Comparison of ENCODE assay signal across 25 mouse cellular contexts in genomic region chr6:85966081-85966480, GRCm38 (mm10). TPM values are rescaled to one million over a fixed set of nuclear protein-coding genes. Genes with fewer than 3 reads are reported as not detected.
DNase-seq lines count a peak whose midpoint lies in the region; ATAC-seq and TF ChIP-seq lines count a peak whose summit lies in the region.
"Not testable (repeated sequence)": the region's sequence is repeated elsewhere in the genome, so short reads cannot be mapped to it uniquely, and the experiment has no call there.
"Had no signal": no experiment of that assay in that cellular context is flagged by ENCODE, and none has a peak within 500 bp of the region (broad histone marks: within the 10 kb centered on the region; RNA-seq: fewer than 3 reads in every experiment).

No protein-coding gene starts in this region.

- peak; percentile 81 for DNase-seq in CD4-positive helper T cell, adult 2 months (ENCODE audit: low read depth, low spot score)
- DNase-seq in forebrain, postnatal 0 days = peak; percentile 25
- DNase-seq in heart, postnatal 10 days = peak; percentile 27 to 57
- DNase-seq in lung, embryonic 14.5 days = peak; percentile 65
- peak; percentile 84 for DNase-seq in naive thymus-derived CD4-positive, alpha-beta T cell, adult 2 months (ENCODE audit: low read depth)
- peak; percentile 69 to 78 for DNase-seq in spleen, postnatal 36 days (ENCODE audit: low spot score in 2 of 2)
- DNase-seq in thymus, postnatal 36 days = peak; percentile 56 to 59

- H3K4me1 ChIP-seq in forebrain, postnatal 0 days (ENCODE audit: insufficient read depth); lung, embryonic 14.5 days (ENCODE audit: insufficient read depth): not testable (repeated sequence)

- H3K4me2 ChIP-seq in forebrain, postnatal 0 days (ENCODE audit: low read depth); lung, embryonic 14.5 days: not testable (repeated sequence)

- 25% methylated on average over 4 of the region's 6 CpGs for WGBS in forebrain, postnatal 0 days
- 29% methylated on average over 4 of the region's 6 CpGs for WGBS in lung, embryonic 14.5 days

- intact Hi-C loops in heart, postnatal 10 days (cut with DNase I) = loop anchor here (5.0 kb wide), 1 partner anchor 41 kb away; no protein-coding TSS in a partner anchor

- H3K4me3 ChIP-seq in forebrain, postnatal 0 days (ENCODE audit: low read depth, low read length); lung, embryonic 14.5 days (ENCODE audit: low read depth, low read length): not testable (repeated sequence)

- not testable (repeated sequence) for TF ChIP-seq CTCF in forebrain, postnatal 0 days (IDR thresholded peaks at IDR 0.05; ENCODE audit: low read depth); lung, embryonic 14.5 days (IDR thresholded peaks at IDR 0.05; ENCODE audit: low read depth)

- ATAC-seq in activated CD4-positive, CD25-positive, alpha-beta regulatory T cell, adult 4 months = peak; percentile 67
- ATAC-seq in forebrain, postnatal 0 days; lung, embryonic 14.5 days (ENCODE audit: insufficient read depth): not testable (repeated sequence)

- not testable (repeated sequence) for H3K27me3 ChIP-seq in forebrain, postnatal 0 days (ENCODE audit: insufficient read depth, low read length); lung, embryonic 14.5 days (ENCODE audit: insufficient read depth, low read length)

- not testable (repeated sequence) for H3K27ac ChIP-seq in forebrain, postnatal 0 days (ENCODE audit: low read depth, low read length); lung, embryonic 14.5 days (ENCODE audit: low read depth)

- H3K9ac ChIP-seq in forebrain, postnatal 0 days; lung, embryonic 14.5 days: not testable (repeated sequence)

- not testable (repeated sequence) for H3K9me3 ChIP-seq in forebrain, postnatal 0 days (ENCODE audit: low read length); lung, embryonic 14.5 days (ENCODE audit: low read depth, low read length)

- H3K36me3 ChIP-seq in forebrain, postnatal 0 days (ENCODE audit: insufficient read depth); lung, embryonic 14.5 days (ENCODE audit: insufficient read depth): not testable (repeated sequence)

RNA-seq across cellular contexts. Expression of gene Dusp11, which starts 4.6 kb away (rescaled TPM):
- polyA plus RNA-seq in activated CD4-positive, CD25-positive, alpha-beta regulatory T cell, adult 4 months (2017; shearing (Covaris generic)) = 100 to 1,000 TPM; 223 to 225 TPM
- total RNA-seq in forebrain, postnatal 0 days (2014; rRNA removed) = 67.2 and 79.4 TPM in 2 replicates
- 27.6 and 28.3 TPM in 2 replicates for polyA plus RNA-seq in forebrain, postnatal 0 days (2015; fragmentation: Nextera tagmentation; extraction: Ambion mirVana)
- 10 to 100 TPM; 56.9 to 64.3 TPM for total RNA-seq in heart, postnatal 10 days (2021)
- polyA plus RNA-seq in lung, embryonic 14.5 days (2014; fragmentation: Nextera tagmentation; extraction: Ambion mirVana) = 50.0 and 56.3 TPM in 2 replicates

RNA-seq across cellular contexts. Expression of gene Figla, which starts 49.9 kb away (rescaled TPM):
- not detected for polyA plus RNA-seq in activated CD4-positive, CD25-positive, alpha-beta regulatory T cell, adult 4 months (2017; shearing (Covaris generic))
- total RNA-seq in forebrain, postnatal 0 days (2014; rRNA removed) = not detected in 2 replicates
- not detected in 2 replicates for polyA plus RNA-seq in forebrain, postnatal 0 days (2015; fragmentation: Nextera tagmentation; extraction: Ambion mirVana)
- total RNA-seq in heart, postnatal 10 days (2021) = not detected
- polyA plus RNA-seq in lung, embryonic 14.5 days (2014; fragmentation: Nextera tagmentation; extraction: Ambion mirVana) = not detected in 2 replicates
- total RNA-seq: adrenal gland, postnatal 36 days; CH12.LX; gastrocnemius, postnatal 36 days; hematopoietic stem cell, adult 5-6 weeks; hindbrain, postnatal 0 days; layer of hippocampus, postnatal 10 days; monocyte, adult 5-6 weeks had no signal
- polyA plus RNA-seq: embryonic facial prominence, embryonic 15.5 days; forebrain, embryonic 10.5 days; frontal cortex, adult 2 months; heart, embryonic 12.5 days; hindbrain, postnatal 0 days; kidney, adult 2 months; limb, embryonic 12.5 days; liver, embryonic 13.5 days; midbrain, embryonic 10.5 days; neural tube, embryonic 15.5 days; stomach, embryonic 16.5 days had no signal

RNA-seq across cellular contexts. Expression of gene Nat8f1, which starts 50.6 kb away (rescaled TPM):
- polyA plus RNA-seq in activated CD4-positive, CD25-positive, alpha-beta regulatory T cell, adult 4 months (2017; shearing (Covaris generic)) = 10 to 100 TPM; 11.3 to 11.6 TPM
- total RNA-seq in forebrain, postnatal 0 days (2014; rRNA removed) = 10.7 and 18.1 TPM in 2 replicates
- 13.1 and 15.3 TPM in 2 replicates for polyA plus RNA-seq in forebrain, postnatal 0 days (2015; fragmentation: Nextera tagmentation; extraction: Ambion mirVana)
- total RNA-seq in heart, postnatal 10 days (2021) = 1 to 10 TPM; 1.4 to 2.1 TPM
- polyA plus RNA-seq in lung, embryonic 14.5 days (2014; fragmentation: Nextera tagmentation; extraction: Ambion mirVana) = 2.2 and 3.6 TPM in 2 replicates

RNA-seq across cellular contexts. Expression of gene Tprkb, which starts 54.4 kb away (rescaled TPM):
- 10 to 100 TPM; 50.0 to 63.1 TPM for polyA plus RNA-seq in activated CD4-positive, CD25-positive, alpha-beta regulatory T cell, adult 4 months (2017; shearing (Covaris generic))
- 50.2 and 66.8 TPM in 2 replicates for total RNA-seq in forebrain, postnatal 0 days (2014; rRNA removed)
- 54.5 and 69.6 TPM in 2 replicates for polyA plus RNA-seq in forebrain, postnatal 0 days (2015; fragmentation: Nextera tagmentation; extraction: Ambion mirVana)
- 10 to 100 TPM; 12.2 to 13.4 TPM for total RNA-seq in heart, postnatal 10 days (2021)
- polyA plus RNA-seq in lung, embryonic 14.5 days (2014; fragmentation: Nextera tagmentation; extraction: Ambion mirVana) = 29.1 and 32.8 TPM in 2 replicates

Comparison
In these comparisons a context has a peak if more than half of its experiments do, and no peak if none do; other contexts are left out.
1. DNase-seq: peak in every context shown above with its lines; median percentile 84 in naive thymus-derived CD4-positive, alpha-beta T cell, adult 2 months; 81 in CD4-positive helper T cell, adult 2 months; 74 in spleen, postnatal 36 days; 65 in lung, embryonic 14.5 days; 58 in thymus, postnatal 36 days; 42 in heart, postnatal 10 days; 25 in forebrain, postnatal 0 days.